Mouse (Mus musculus): ENCODE data around the gene Tiparp.

Tiparp gene

DNA sequence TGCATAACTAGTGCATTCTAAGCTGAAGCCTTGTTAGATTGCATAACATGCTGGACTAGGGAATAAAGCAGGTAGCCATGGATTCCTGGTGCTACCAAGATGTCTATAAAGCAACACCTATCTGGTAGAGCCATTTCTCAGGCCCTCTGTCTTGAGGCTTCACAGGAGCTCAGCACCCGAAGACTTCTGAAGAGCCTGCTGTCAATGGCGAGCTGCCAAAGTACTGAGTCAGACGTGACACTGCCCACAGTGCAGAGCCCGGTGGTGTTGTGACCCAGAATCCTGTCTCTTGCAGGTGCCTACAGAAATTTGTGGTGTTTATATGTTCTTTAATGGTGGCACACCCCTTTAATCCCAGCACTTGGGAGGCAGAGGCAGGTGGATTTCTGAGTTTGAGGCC is 53.4 kb downstream of the Tiparp start:
- DNase-seq (ENCODE audit: low spot score in 2 of 2): no peak

DNA sequence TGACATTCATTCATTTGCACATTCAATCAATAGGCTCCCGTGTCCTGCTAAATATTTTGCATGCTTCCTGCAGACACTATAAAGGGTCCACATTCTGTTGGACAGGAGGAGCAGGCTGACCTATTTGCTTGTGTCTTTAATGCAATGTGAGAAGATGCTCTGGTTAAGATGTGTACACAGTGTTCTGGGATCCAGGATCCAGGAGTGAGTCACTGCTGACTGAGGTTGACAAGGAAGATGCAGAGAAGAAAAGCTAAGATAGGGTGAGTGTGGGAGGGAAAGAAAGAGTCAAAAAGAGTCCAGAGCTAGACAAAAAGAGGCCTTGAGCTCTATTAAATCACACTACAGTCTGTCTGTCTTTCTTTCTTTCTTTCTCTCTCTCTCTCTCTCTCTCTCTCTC is 56.1 kb downstream of the Tiparp start:
- DNase-seq (ENCODE audit: low spot score in 2 of 2): no peak

DNA sequence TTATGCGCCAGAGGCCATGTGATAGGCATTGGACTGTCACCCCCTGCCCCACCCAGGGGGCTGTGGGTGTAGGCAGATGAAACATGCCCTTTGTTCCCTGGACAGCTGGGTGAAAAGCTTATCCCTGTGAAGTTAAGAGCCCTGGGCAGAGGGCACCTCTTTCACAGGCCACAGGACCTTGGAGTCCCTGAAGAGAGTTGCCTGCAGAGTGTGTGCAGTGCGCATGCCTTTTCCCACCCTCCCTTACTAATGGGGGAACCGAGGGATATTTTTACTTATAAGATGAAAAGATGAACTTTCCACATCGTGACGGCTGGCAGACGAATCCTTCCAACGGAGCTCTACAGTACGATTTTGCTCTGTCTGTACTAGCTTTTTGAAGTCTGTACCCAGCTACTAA is 57.1 kb downstream of the Tiparp start:
- no peak for DNase-seq (ENCODE audit: low spot score in 2 of 2)

DNA sequence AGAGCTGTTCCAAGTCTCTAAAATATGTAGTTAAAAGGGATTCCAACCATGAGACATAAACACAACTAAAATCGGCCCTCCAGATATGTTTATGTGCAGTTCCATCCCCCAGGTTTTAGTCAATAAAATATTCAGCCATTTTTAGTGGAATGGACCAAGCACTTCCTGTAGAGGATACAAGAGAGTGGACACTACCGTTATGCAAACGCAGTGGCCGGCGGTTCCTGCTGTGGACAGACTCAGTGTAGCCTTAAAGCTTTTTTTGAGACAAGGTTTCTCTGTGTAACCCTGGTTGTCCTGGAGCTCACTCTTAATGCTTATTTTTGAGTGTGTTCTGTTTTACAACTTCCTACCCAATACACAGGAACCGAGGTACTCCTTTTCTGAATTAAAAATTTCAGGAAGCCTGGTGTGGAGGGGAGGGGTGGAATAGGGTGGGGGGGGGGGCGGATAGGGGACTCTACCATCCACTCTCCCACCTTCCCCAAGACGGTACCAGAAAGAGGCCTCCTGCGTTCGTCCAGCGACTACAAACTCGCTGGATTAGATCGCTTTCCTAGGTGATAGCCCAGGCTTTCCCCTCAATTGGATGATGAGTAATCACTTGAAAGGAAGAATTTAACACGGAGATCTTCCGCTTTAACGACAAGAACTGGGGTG is 57.7 kb downstream of the Tiparp start:
- no peak for DNase-seq (ENCODE audit: low spot score in 2 of 2)

DNA sequence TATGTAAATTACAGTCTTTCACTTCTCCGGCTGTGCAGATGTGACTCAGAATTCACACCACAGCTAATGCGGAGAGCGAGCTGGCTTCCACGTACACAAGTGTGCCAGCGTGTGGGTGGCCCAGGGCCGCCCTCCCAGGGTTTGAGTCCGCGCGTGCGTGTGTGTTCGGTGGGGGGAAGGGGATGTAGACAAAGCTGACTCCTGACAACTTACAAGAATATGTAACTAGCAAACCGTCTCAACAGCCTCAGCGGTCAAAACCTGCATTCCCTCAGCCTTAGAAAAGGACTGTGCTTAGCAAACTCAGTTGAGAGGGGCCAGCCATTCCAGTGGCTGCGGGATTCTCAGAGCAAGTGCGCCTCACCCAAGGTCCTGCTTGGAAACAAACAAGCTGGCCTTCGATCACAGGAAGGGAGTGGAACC is 58.3 kb downstream of the Tiparp start:
- no peak for DNase-seq (ENCODE audit: low spot score in 2 of 2)

DNA sequence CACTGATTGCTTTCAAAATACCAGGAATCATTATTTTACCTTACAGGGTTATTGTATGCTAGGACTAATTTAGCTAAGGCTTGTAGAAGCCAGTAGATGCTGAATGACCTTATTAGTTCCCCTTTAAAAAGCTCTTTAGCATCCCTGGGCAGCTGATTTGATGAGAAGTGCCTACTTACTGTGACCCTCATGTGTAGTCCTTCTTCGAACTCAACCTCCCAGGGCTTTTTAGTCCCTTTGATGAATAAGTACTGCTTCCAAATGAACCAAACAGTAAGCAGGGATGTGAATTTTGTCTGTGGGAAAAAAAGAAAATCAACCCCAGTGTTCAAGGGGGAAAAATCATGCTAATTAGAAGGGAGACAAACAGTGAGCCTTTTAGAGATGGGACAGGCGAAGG is 58.8 kb downstream of the Tiparp start:
- no peak for DNase-seq (ENCODE audit: low spot score in 2 of 2)

DNA sequence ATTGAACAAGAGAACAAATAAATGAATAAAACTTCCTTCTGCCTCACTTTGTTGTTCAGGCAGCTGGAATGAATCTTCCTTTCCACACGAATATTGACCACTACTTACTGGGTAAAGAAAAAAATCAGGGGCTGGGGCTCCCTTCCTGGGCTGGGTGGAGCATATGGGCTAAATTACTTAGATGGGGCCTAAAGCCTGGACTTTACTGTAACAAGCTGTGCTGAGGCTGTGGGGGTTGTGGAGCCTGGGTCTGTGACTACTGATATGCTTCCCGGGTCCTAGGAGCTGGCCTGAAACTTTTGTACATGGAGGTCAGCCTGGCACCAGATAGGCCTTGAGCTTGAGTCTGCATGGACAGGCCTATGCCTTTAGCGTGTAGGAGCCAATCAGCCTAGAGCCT is 60.2 kb downstream of the Tiparp start:
- no peak for DNase-seq (ENCODE audit: low spot score in 2 of 2)

DNA sequence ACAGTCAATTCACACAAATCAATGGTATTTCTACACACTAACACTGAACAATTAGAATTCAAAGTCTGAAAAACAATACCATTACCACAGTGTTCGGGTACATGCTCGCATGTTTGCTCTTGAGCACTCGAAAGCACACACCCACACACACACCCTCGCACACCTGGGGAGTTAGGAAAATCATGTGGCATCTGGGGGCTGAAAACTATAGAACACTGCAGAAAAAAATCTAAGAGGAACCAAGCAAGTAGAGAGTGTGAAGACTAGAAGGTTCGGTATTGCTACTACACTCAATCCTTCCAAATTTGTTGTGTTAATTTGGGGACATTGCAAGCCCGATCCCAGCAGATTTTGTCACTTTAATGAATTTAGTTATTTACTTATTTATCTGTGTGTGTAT is 64.6 kb downstream of the Tiparp start:
- no peak for DNase-seq (ENCODE audit: low spot score in 2 of 2)

DNA sequence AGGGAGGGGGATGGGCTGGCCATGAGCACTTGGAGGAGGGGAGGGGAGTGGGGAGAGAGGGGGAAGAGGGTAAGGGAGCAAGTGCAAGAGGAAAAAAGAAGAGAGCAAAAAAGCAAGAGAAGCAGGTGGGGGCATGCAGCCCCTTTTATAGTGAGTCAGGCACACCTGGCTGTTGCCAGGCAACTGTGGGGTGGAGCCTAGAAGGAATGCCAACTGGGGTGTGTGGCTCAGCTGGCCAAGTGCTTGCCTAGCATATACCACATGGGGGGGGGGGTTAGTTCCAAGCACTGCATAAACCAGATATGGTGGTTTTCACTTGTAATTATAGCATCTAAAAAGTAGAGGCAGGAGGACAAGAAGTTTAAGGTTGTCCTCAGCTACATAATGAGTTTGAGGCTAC is 66.3 kb downstream of the Tiparp start:
- no peak for DNase-seq (ENCODE audit: low spot score in 2 of 2)

DNA sequence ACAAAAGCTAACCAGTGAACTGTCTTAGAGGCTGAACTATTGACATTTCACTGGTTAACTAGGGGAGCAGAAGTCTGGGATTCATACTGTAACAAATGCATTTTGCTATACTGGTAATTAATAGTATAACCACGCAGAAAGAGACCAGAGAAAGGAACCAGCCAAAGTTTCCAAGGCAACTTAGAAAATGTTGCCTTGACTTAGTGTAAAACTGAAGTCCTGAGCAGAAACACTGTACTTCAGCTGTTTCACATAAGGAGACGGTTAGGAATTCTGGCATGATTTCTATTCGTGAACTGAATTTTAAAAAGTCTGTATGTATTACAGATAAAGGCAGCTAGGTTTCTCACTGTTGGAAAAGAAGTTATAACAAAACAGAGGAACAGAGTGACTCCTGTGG is 67.0 kb downstream of the Tiparp start:
- DNase-seq (ENCODE audit: low spot score in 2 of 2): no peak

DNA sequence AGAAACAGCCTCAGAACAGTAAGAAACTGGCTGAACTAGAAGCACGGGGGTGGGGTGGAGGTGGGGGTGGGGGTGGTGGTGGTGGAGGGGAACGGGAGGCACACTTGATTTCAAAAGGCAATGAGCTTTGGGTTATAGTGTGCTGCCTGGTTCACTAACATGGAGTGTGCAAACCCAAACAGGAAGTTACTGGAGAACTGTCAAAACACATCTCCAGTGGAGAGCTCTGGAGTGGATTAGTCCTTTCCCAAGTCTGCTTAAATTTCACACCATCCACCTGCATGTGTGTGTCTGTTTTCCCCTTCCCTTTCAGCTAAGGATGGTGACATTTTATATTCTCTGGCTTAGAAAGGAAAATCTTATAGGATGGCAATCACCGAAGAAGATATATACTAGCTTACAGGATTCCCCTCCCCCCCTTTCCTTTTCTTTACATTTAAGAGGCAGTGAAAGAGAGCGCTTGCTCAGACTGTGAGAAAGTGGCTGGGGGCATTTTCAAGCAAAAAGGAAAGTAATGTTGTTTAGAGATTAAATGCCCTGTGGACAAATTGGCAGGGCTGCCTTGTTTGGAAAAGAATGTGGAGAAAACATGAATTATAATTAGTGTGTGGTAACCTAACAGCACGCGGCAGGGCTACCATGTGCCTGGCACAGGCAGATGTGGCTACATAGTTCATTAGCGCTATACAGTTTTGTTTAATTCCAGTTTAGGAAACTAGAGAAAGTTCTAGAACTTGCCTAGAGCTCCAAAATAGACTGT is 70.0 kb downstream of the Tiparp start:
- DNase-seq (ENCODE audit: low spot score in 2 of 2): no peak

DNA sequence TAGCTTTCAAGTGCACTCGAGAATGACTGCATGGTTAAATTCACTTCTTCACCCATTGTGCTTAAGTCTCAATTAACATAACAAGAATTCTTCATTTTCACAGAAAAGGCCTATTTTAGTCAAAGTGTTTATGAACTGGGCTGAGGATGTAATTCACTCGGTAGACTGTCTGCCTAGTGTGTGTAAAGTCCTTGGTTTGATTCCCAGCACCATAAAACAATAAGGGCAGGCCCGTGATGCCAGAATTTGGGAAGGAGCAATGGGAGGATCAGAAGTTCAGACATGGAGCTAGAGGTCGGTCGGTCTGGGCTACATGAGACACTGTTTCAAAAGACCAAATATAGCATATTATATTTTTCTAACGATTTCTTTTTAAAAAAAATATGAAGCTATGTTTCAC is 70.9 kb downstream of the Tiparp start:
- DNase-seq (ENCODE audit: low spot score in 2 of 2): no peak

DNA sequence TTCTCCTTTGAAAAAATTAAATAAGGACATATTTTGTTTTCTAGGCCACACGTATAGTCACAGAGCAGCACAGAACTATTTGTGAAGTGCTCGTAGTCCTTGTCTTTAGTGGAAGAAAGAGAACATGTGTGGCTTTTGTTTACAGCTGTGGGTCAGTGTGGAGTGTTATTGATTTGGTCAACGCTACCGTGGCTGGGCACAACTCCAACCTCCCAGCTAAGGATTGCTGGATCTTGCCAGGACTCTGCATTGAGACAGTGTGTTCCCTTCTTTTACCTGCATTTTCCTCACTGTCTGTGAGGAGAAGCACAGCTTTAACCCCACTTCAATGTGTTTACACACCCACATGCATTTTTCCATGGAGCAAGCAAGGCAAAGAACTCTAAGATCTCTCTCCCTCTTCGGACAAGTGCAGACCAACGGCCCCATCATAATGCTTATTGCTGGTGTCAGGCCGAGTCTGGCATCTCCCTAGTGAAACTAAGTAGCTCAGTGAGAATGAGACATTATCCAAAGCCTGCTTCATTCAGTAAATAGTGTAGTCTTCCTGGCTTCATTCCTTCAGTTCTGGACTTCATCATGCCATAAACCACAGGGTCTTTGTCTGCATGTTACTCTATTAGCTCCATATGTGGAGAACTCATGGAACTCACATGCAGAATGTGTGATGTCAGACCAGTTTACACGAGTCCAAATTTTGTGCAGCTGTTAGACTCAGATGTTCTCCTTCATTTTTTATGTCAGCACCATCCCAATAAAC is 73.3 kb downstream of the Tiparp start:
- no peak for DNase-seq (ENCODE audit: low spot score in 2 of 2)

DNA sequence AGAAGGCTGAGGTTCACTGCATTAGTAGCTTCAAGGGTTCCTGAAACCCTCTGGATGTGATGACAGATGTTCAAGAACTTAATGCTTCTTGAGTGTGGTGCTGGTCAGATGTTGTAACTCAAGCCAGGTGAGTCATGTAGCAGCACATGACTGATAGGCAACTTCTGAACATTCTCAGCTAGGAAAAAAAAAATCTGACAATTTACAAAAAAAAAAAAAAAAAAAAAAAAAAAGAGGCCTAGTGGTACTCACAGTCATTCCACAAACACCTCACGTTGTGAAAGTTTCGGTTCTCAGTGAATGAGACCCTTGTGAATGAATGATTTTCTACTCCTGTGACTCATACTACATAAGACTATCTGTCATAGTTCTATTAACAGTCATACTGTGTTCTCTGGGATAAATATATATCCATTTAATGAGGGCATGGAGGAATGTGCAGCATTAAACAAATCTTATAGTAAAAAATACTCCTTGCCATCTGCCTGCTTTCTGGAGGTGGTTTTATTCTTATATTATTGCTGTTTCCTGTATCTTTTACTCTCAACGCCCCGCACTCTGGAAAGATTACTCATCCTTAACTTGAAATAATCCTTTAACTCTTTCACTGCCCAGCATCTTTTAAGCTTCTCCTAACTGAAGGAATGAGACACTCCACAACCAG is 75.3 kb downstream of the Tiparp start:
- no peak for DNase-seq (ENCODE audit: low spot score in 2 of 2)

Data from urinary bladder, postnatal 36 days (tissue).